Mouse (Mus musculus): Measurements from ENCODE around the gene Uggt1.

GRCm38 (mm10) chr1:36131154-36131553 lies 113.4 kb downstream of the Uggt1 start:
- no peak for TF ChIP-seq CTCF (IDR thresholded peaks at IDR 0.05; ENCODE audit: extremely low read depth, insufficient read depth, insufficient read length, insufficient replicate concordance)
- TF ChIP-seq POLR2A (IDR thresholded peaks at IDR 0.05; ENCODE audit: low read depth, low read length): no peak
